Mouse (Mus musculus): ENCODE data around the gene Ctrl. TPM values are rescaled to one million over a fixed set of nuclear protein-coding genes. Genes with fewer than 3 reads are reported as not detected.
"Not testable (repeated sequence)": the region's sequence is repeated elsewhere in the genome, so short reads cannot be mapped to it uniquely, and the experiment has no call there.

Gene Ctrl
- polyA plus RNA-seq (2015; fragmentation: Nextera tagmentation; extraction: Ambion mirVana), result 1.9 and 2.6 TPM in 2 replicates

GRCm38 (mm10) chr8:105933762-105934161, at the start of gene Ctrl:
Gene Ctrl, minus strand, starts transcription at chr8:105933862.
- Histone ChIP-seq H3K9ac (replicated peaks; ENCODE audit: low read depth, low read length) (no peak within 1 kb of the TSS), H3K4me1 (replicated peaks; ENCODE audit: control insufficient read depth, insufficient read depth, low read length) (peaks cover 16% of the 10 kb centered on the region), H3K27me3 (replicated peaks; ENCODE audit: control insufficient read depth, insufficient read depth, low read length) (no peaks in the 10 kb centered on the region), H3K36me3 (ENCODE audit: control insufficient read depth, insufficient read depth) (no peaks in the 10 kb centered on the region; the same call in 1 of the 2 replicates), H3K4me2 (ENCODE audit: low read length) (no peak within 1 kb of the TSS), H3K27ac (ENCODE audit: low read length) (no peak within 1 kb of the TSS), H3K4me3 (replicated peaks; ENCODE audit: low read length) (no peak within 1 kb of the TSS), H3K9me3 (ENCODE audit: control insufficient read depth, low read length) (no peaks in the 10 kb centered on the region)
- WGBS, result 92% methylated on average over 2 of the region's 2 CpGs
- no peak for ATAC-seq

- H3K36me3 ChIP-seq (ENCODE audit: control insufficient read depth, insufficient read depth); H3K9me3 ChIP-seq (ENCODE audit: control insufficient read depth, low read length); H3K4me3 ChIP-seq (replicated peaks; ENCODE audit: low read length); H3K27me3 ChIP-seq (replicated peaks; ENCODE audit: control insufficient read depth, insufficient read depth, low read length); H3K4me2 ChIP-seq (ENCODE audit: low read length); ATAC-seq; H3K4me1 ChIP-seq (replicated peaks; ENCODE audit: control insufficient read depth, insufficient read depth, low read length); H3K9ac ChIP-seq (replicated peaks; ENCODE audit: low read depth, low read length); H3K27ac ChIP-seq (ENCODE audit: low read length): not testable (repeated sequence)
- 85% methylated on average over 11 of the region's 11 CpGs for WGBS
These were observed 49.7 kb upstream of the Ctrl start for GRCm38 (mm10) chr8:105983406-105983805.

GRCm38 (mm10) chr8:105981146-105981545, 47.5 kb upstream of the Ctrl start:
- WGBS, result 94% methylated on average over 1 of the region's 1 CpGs
- Histone ChIP-seq H3K4me1 (replicated peaks; ENCODE audit: control insufficient read depth, insufficient read depth, low read length) (no peaks in the 10 kb centered on the region), H3K9me3 (ENCODE audit: control insufficient read depth, low read length) (no peaks in the 10 kb centered on the region), H3K9ac (replicated peaks; ENCODE audit: low read depth, low read length) (no peak overlapping the region), H3K4me3 (replicated peaks; ENCODE audit: low read length) (no peak overlapping the region), H3K36me3 (ENCODE audit: control insufficient read depth, insufficient read depth) (no peaks in the 10 kb centered on the region), H3K27me3 (replicated peaks; ENCODE audit: control insufficient read depth, insufficient read depth, low read length) (no peaks in the 10 kb centered on the region), H3K4me2 (ENCODE audit: low read length) (no peak overlapping the region), H3K27ac (ENCODE audit: low read length) (no peak overlapping the region)
- no peak for ATAC-seq

GRCm38 (mm10) chr8:105979325-105979724, 45.7 kb upstream of the Ctrl start, which contains the start of gene Dpep3:
Gene Dpep3, minus strand, starts transcription at chr8:105979429.
- H3K36me3 ChIP-seq (ENCODE audit: control insufficient read depth, insufficient read depth), result no peaks in the 10 kb centered on the region
- H3K27ac ChIP-seq (ENCODE audit: low read length), result no peak within 1 kb of the TSS
- no peak within 1 kb of the TSS for H3K4me2 ChIP-seq (ENCODE audit: low read length)
- WGBS, result 92% methylated on average over 15 of the region's 15 CpGs
- H3K9ac ChIP-seq (replicated peaks; ENCODE audit: low read depth, low read length), result no peak within 1 kb of the TSS
- H3K4me1 ChIP-seq (replicated peaks; ENCODE audit: control insufficient read depth, insufficient read depth, low read length), result no peaks in the 10 kb centered on the region
- H3K4me3 ChIP-seq (replicated peaks; ENCODE audit: low read length), result no peak within 1 kb of the TSS
- no peak for ATAC-seq
- no peaks in the 10 kb centered on the region for H3K27me3 ChIP-seq (replicated peaks; ENCODE audit: control insufficient read depth, insufficient read depth, low read length)
- no peaks in the 10 kb centered on the region for H3K9me3 ChIP-seq (ENCODE audit: control insufficient read depth, low read length)

GRCm38 (mm10) chr8:105975363-105975762, 41.7 kb upstream of the Ctrl start:
- ATAC-seq, result no peak
- no peaks in the 10 kb centered on the region for H3K36me3 ChIP-seq (ENCODE audit: control insufficient read depth, insufficient read depth)
- no peak overlapping the region for H3K4me3 ChIP-seq (replicated peaks; ENCODE audit: low read length)
- no peaks in the 10 kb centered on the region for H3K4me1 ChIP-seq (replicated peaks; ENCODE audit: control insufficient read depth, insufficient read depth, low read length)
- no peaks in the 10 kb centered on the region for H3K27me3 ChIP-seq (replicated peaks; ENCODE audit: control insufficient read depth, insufficient read depth, low read length)
- H3K27ac ChIP-seq (ENCODE audit: low read length), result no peak overlapping the region
- H3K9ac ChIP-seq (replicated peaks; ENCODE audit: low read depth, low read length), result no peak overlapping the region
- no peaks in the 10 kb centered on the region for H3K9me3 ChIP-seq (ENCODE audit: control insufficient read depth, low read length)
- H3K4me2 ChIP-seq (ENCODE audit: low read length), result no peak overlapping the region
- WGBS, result 62% methylated on average over 7 of the region's 7 CpGs

- H3K27ac ChIP-seq (ENCODE audit: low read length), result no peak overlapping the region
These were observed 37.5 kb upstream of the Ctrl start for GRCm38 (mm10) chr8:105971019-105971720.

GRCm38 (mm10) chr8:105969367-105969766, 35.7 kb upstream of the Ctrl start:
- Histone ChIP-seq H3K27ac (ENCODE audit: low read length) (no peak overlapping the region), H3K4me3 (replicated peaks; ENCODE audit: low read length) (no peak overlapping the region), H3K27me3 (replicated peaks; ENCODE audit: control insufficient read depth, insufficient read depth, low read length) (peaks cover 15% of the 10 kb centered on the region), H3K36me3 (ENCODE audit: control insufficient read depth, insufficient read depth) (no peaks in the 10 kb centered on the region), H3K9ac (replicated peaks; ENCODE audit: low read depth, low read length) (no peak overlapping the region), H3K4me2 (ENCODE audit: low read length) (no peak overlapping the region), H3K9me3 (ENCODE audit: control insufficient read depth, low read length) (no peaks in the 10 kb centered on the region), H3K4me1 (replicated peaks; ENCODE audit: control insufficient read depth, insufficient read depth, low read length) (no peaks in the 10 kb centered on the region)
- no peak for ATAC-seq
- WGBS, result 64% methylated on average over 1 of the region's 1 CpGs

More at GRCm38 (mm10) chr8:105971019-105971720, 37.5 kb upstream of the Ctrl start:
- no peaks in the 10 kb centered on the region for H3K4me1 ChIP-seq (replicated peaks; ENCODE audit: control insufficient read depth, insufficient read depth, low read length)
- H3K36me3 ChIP-seq (ENCODE audit: control insufficient read depth, insufficient read depth), result no peaks in the 10 kb centered on the region
- H3K27me3 ChIP-seq (replicated peaks; ENCODE audit: control insufficient read depth, insufficient read depth, low read length), result peaks cover 11% of the 10 kb centered on the region
- 73% methylated on average over 8 of the region's 8 CpGs for WGBS
- H3K9me3 ChIP-seq (ENCODE audit: control insufficient read depth, low read length), result no peaks in the 10 kb centered on the region
- H3K4me2 ChIP-seq (ENCODE audit: low read length), result no peak overlapping the region
- no peak overlapping the region for H3K4me3 ChIP-seq (replicated peaks; ENCODE audit: low read length)
- H3K9ac ChIP-seq (replicated peaks; ENCODE audit: low read depth, low read length), result no peak overlapping the region
- ATAC-seq, result no peak

GRCm38 (mm10) chr8:105966692-105967311, 33.1 kb upstream of the Ctrl start:
- no peaks in the 10 kb centered on the region for H3K4me1 ChIP-seq (replicated peaks; ENCODE audit: control insufficient read depth, insufficient read depth, low read length)
- no peaks in the 10 kb centered on the region for H3K36me3 ChIP-seq (ENCODE audit: control insufficient read depth, insufficient read depth)
- H3K9me3 ChIP-seq (ENCODE audit: control insufficient read depth, low read length), result no peaks in the 10 kb centered on the region
- ATAC-seq, result 0 out of 2 replicates have a peak, but pooled peaks have one; percentile 10
- no peak overlapping the region for H3K4me3 ChIP-seq (replicated peaks; ENCODE audit: low read length)
- H3K9ac ChIP-seq (replicated peaks; ENCODE audit: low read depth, low read length), result no peak overlapping the region
- H3K4me2 ChIP-seq (ENCODE audit: low read length), result no peak overlapping the region
- 8% methylated on average over 19 of the region's 19 CpGs for WGBS
- peaks cover 15% of the 10 kb centered on the region for H3K27me3 ChIP-seq (replicated peaks; ENCODE audit: control insufficient read depth, insufficient read depth, low read length)
- H3K27ac ChIP-seq (ENCODE audit: low read length), result no peak overlapping the region

- Histone ChIP-seq H3K27ac (ENCODE audit: low read length) (no peak within 1 kb of the TSS), H3K9ac (replicated peaks; ENCODE audit: low read depth, low read length) (peak within 1 kb of the TSS; percentile 70), H3K4me1 (replicated peaks; ENCODE audit: control insufficient read depth, insufficient read depth, low read length) (no peaks in the 10 kb centered on the region), H3K9me3 (ENCODE audit: control insufficient read depth, low read length) (no peaks in the 10 kb centered on the region), H3K4me3 (replicated peaks; ENCODE audit: low read length) (peak within 1 kb of the TSS; percentile 59), H3K27me3 (replicated peaks; ENCODE audit: control insufficient read depth, insufficient read depth, low read length) (peaks cover 15% of the 10 kb centered on the region), H3K4me2 (ENCODE audit: low read length) (peak within 1 kb of the TSS; percentile 67), H3K36me3 (ENCODE audit: control insufficient read depth, insufficient read depth) (no peaks in the 10 kb centered on the region)
- WGBS, result under 1% methylated on average over 46 of the region's 47 CpGs
- ATAC-seq, result peak; percentile 87
These were observed 32.3 kb upstream of the Ctrl start, which contains the start of gene Slc12a4 for GRCm38 (mm10) chr8:105965905-105966341. Gene Slc12a4, minus strand, starts transcription at chr8:105966097.

Data from forebrain, embryonic 16.5 days (tissue).